Comparison of ENCODE assay signal across 9 mouse cellular contexts in genomic region chr10:84772380-84773130, GRCm38 (mm10). TPM values are rescaled to one million over a fixed set of nuclear protein-coding genes. Genes with fewer than 3 reads are reported as not detected.
DNase-seq lines count a peak whose midpoint lies in the region; ATAC-seq and TF ChIP-seq lines count a peak whose summit lies in the region.
"Had no signal": no experiment of that assay in that cellular context is flagged by ENCODE, and none has a peak within 500 bp of the region (broad histone marks: within the 10 kb centered on the region; RNA-seq: fewer than 3 reads in every experiment).

No protein-coding gene starts in this region.

- H3K9me3 ChIP-seq in hindbrain, embryonic 11.5 days (ENCODE audit: control insufficient read depth, low read length) = no peaks in the 10 kb centered on the region
- H3K9me3 ChIP-seq in hindbrain, embryonic 13.5 days = no peaks in the 10 kb centered on the region
- H3K9me3 ChIP-seq: midbrain, embryonic 13.5 days had no signal

- no peak for TF ChIP-seq POLR2A in myocyte (IDR thresholded peaks at IDR 0.05; ENCODE audit: insufficient read length, low read depth)

- no peak overlapping the region for H3K4me2 ChIP-seq in hindbrain, embryonic 11.5 days (replicated peaks; ENCODE audit: low read depth, low read length)
- no peak overlapping the region for H3K4me2 ChIP-seq in hindbrain, embryonic 13.5 days
- H3K4me2 ChIP-seq in myocyte (ENCODE audit: low read depth) = peak overlapping the region; percentile 15
- H3K4me2 ChIP-seq: midbrain, embryonic 13.5 days had no signal

- WGBS in hindbrain, embryonic 11.5 days = 93% methylated on average over 4 of the region's 4 CpGs
- 79% methylated on average over 4 of the region's 4 CpGs for WGBS in hindbrain, embryonic 13.5 days

- no peak for ATAC-seq in hindbrain, embryonic 11.5 days (ENCODE audit: low FRiP score)
- no peak for ATAC-seq in hindbrain, embryonic 13.5 days (ENCODE audit: low FRiP score)
- ATAC-seq: midbrain, embryonic 13.5 days had no signal

- H3K27ac ChIP-seq in hindbrain, embryonic 11.5 days (ENCODE audit: low read depth, low read length) = no peak overlapping the region
- H3K27ac ChIP-seq in hindbrain, embryonic 13.5 days = no peak overlapping the region
- H3K27ac ChIP-seq: midbrain, embryonic 13.5 days had no signal

- no peaks in the 10 kb centered on the region for H3K27me3 ChIP-seq in hindbrain, embryonic 11.5 days (ENCODE audit: control insufficient read depth, insufficient read depth, low read length)
- no peaks in the 10 kb centered on the region for H3K27me3 ChIP-seq in hindbrain, embryonic 13.5 days
- no peaks in the 10 kb centered on the region for H3K27me3 ChIP-seq in myocyte (ENCODE audit: control insufficient read depth, insufficient read depth, insufficient read length)
- H3K27me3 ChIP-seq: midbrain, embryonic 13.5 days had no signal

- H3K9ac ChIP-seq in hindbrain, embryonic 11.5 days (ENCODE audit: low read depth, low read length) = no peak overlapping the region
- no peak overlapping the region for H3K9ac ChIP-seq in hindbrain, embryonic 13.5 days
- H3K9ac ChIP-seq: midbrain, embryonic 13.5 days had no signal

- H3ac ChIP-seq in myocyte (ENCODE audit: control insufficient read depth, insufficient read length) = no peak overlapping the region

- H3K4me1 ChIP-seq in hindbrain, embryonic 11.5 days (replicated peaks; ENCODE audit: control insufficient read depth, insufficient read depth, low read length) = no peaks in the 10 kb centered on the region; the same call in 1 of the 2 replicates
- H3K4me1 ChIP-seq in hindbrain, embryonic 13.5 days (replicated peaks) = peaks cover 22% of the 10 kb centered on the region

- H3K36me3 ChIP-seq in hindbrain, embryonic 11.5 days (ENCODE audit: control insufficient read depth, insufficient read depth, low read length) = no peaks in the 10 kb centered on the region
- H3K36me3 ChIP-seq in hindbrain, embryonic 13.5 days = no peaks in the 10 kb centered on the region
- H3K36me3 ChIP-seq in myocyte (ENCODE audit: control insufficient read depth, insufficient read depth) = no peaks in the 10 kb centered on the region
- H3K36me3 ChIP-seq: midbrain, embryonic 13.5 days had no signal

- DNase-seq in hindbrain, embryonic 11.5 days (ENCODE audit: low spot score) = peak; percentile 24
- peak; percentile 36 for DNase-seq in cerebellum, adult 11 months
- peak; percentile 46 to 82 for DNase-seq in frontal cortex, postnatal 36 days (ENCODE audit: low spot score in 2 of 2)
- no peak for DNase-seq in lung, postnatal 25 days (ENCODE audit: low spot score)
- no peak for DNase-seq in thymus, postnatal 14 days
- DNase-seq: lung, adult 18-20 months had no signal

- H3K79me2 ChIP-seq in myocyte (ENCODE audit: control insufficient read depth, insufficient read depth) = no peaks in the 10 kb centered on the region

- no peak overlapping the region for H3K4me3 ChIP-seq in hindbrain, embryonic 11.5 days (ENCODE audit: low read depth, low read length)
- no peak overlapping the region for H3K4me3 ChIP-seq in hindbrain, embryonic 13.5 days
- H3K4me3 ChIP-seq in myocyte = no peak overlapping the region
- H3K4me3 ChIP-seq: midbrain, embryonic 13.5 days had no signal

TF ChIP-seq in myocyte, 11 proteins besides CTCF, POLR2A, EP300 and RAD21:
- TF ChIP-seq MYOG (IDR thresholded peaks at IDR 0.05; ENCODE audit: control insufficient read depth in 1 of 3, insufficient read depth in 1 of 3, insufficient read length in 2 of 3, low read depth in 2 of 3) = peak in 1 of 3 experiments; percentile 23
- no peak for TF ChIP-seq TCF3 (IDR thresholded peaks at IDR 0.05; ENCODE audit: insufficient read length, low read depth)
- TF ChIP-seq MAX (IDR thresholded peaks at IDR 0.05; ENCODE audit: low read depth) = no peak
- peak; percentile 70; the same call in 1 of the 2 replicates for TF ChIP-seq CEBPB (IDR thresholded peaks at IDR 0.05; ENCODE audit: insufficient read depth, poor library complexity, severe bottlenecking)
TF ChIP-seq in myocyte: peak in this region for 2.

RNA-seq across cellular contexts. Expression of gene Rfx4, which starts 16.7 kb away (rescaled TPM):
- 65.9 and 66.5 TPM in 2 replicates for polyA plus RNA-seq in hindbrain, embryonic 11.5 days (2014; fragmentation: Nextera tagmentation; extraction: Ambion mirVana)
- polyA plus RNA-seq in hindbrain, embryonic 13.5 days (2015; fragmentation: Nextera tagmentation; extraction: Ambion mirVana) = 25.1 and 25.9 TPM in 2 replicates
- polyA plus RNA-seq in myocyte (2012; fragmentation: generic; extraction: Trizol) = 0.12 TPM

Comparison
In these comparisons a context has a peak if more than half of its experiments do, and no peak if none do; other contexts are left out.
1. DNase-seq: peak in hindbrain, embryonic 11.5 days (single experiment), cerebellum, adult 11 months (single experiment) and frontal cortex, postnatal 36 days (2 of 2); none in lung, postnatal 25 days (single experiment) and thymus, postnatal 14 days (single experiment).
2. RNA of gene Rfx4, which starts 16.7 kb away (polyA plus RNA-seq): 65.9 to 66.5 TPM in hindbrain, embryonic 11.5 days and 25.1 to 25.9 TPM in hindbrain, embryonic 13.5 days; 0.12 TPM in myocyte (single experiment); every median in the first group is over 10 times any median in the second.